In genomic region chr2:35463372-35464088, GRCm38 (mm10) we compare ENCODE assay signal across 8 mouse cellular contexts. TPM values are rescaled to one million over a fixed set of nuclear protein-coding genes. Genes with fewer than 3 reads are reported as not detected.
A peak's percentile ranks its signal among the peaks of the same experiment; 100 is the strongest.
DNase-seq lines count a peak whose midpoint lies in the region; ATAC-seq and TF ChIP-seq lines count a peak whose summit lies in the region.

No protein-coding gene starts in this region.

- H3K27me3 ChIP-seq in embryonic facial prominence, embryonic 10.5 days (replicated peaks; ENCODE audit: low read depth, poor library complexity, severe bottlenecking): peaks cover 17% of the 10 kb centered on the region
- H3K27me3 ChIP-seq in heart, postnatal 0 days (ENCODE audit: control insufficient read depth, insufficient read depth, low read length): no peaks in the 10 kb centered on the region
- 0 out of 2 replicates have a peak, but pooled peaks cover 2% of the 10 kb centered on the region for H3K27me3 ChIP-seq in limb, embryonic 11.5 days (ENCODE audit: control insufficient read depth, insufficient read depth, low read length)
- H3K27me3 ChIP-seq in midbrain, embryonic 10.5 days (ENCODE audit: low read depth, poor library complexity, severe bottlenecking): peaks cover 23% of the 10 kb centered on the region
- no peaks in the 10 kb centered on the region for H3K27me3 ChIP-seq in splenic B cell, adult 2 months (ENCODE audit: control insufficient read depth, insufficient read depth, low read length, poor library complexity, severe bottlenecking)

- no peaks in the 10 kb centered on the region for H3K36me3 ChIP-seq in embryonic facial prominence, embryonic 10.5 days (replicated peaks)
- no peaks in the 10 kb centered on the region for H3K36me3 ChIP-seq in heart, postnatal 0 days (replicated peaks; ENCODE audit: control insufficient read depth, insufficient read depth, low read length)
- H3K36me3 ChIP-seq in limb, embryonic 11.5 days (ENCODE audit: control insufficient read depth, insufficient read depth, low read length): no peaks in the 10 kb centered on the region
- H3K36me3 ChIP-seq in midbrain, embryonic 10.5 days: no peaks in the 10 kb centered on the region
- no peaks in the 10 kb centered on the region for H3K36me3 ChIP-seq in splenic B cell, adult 2 months (ENCODE audit: control insufficient read depth, insufficient read depth, low read length, poor library complexity, severe bottlenecking)

- peak; percentile 53; the same call in 1 of the 2 replicates for ATAC-seq in heart, postnatal 0 days (ENCODE audit: insufficient read depth, low read depth)
- peak; percentile 81 for ATAC-seq in limb, embryonic 11.5 days (ENCODE audit: insufficient number of reproducible peaks, low FRiP score, low TSS enrichment, low read depth)

- H3K9ac ChIP-seq in heart, postnatal 0 days (replicated peaks; ENCODE audit: low read depth, low read length): no peak overlapping the region
- no peak overlapping the region for H3K9ac ChIP-seq in limb, embryonic 11.5 days (ENCODE audit: low read length)

- peak overlapping the region; percentile 70 for H3K4me3 ChIP-seq in embryonic facial prominence, embryonic 10.5 days
- H3K4me3 ChIP-seq in heart, postnatal 0 days (ENCODE audit: low read depth, low read length): no peak overlapping the region
- H3K4me3 ChIP-seq in limb, embryonic 11.5 days (ENCODE audit: low read depth, low read length): peak overlapping the region; percentile 21
- peak overlapping the region; percentile 25 for H3K4me3 ChIP-seq in midbrain, embryonic 10.5 days

- TF ChIP-seq EP300 in heart, postnatal 0 days (IDR thresholded peaks at IDR 0.05; ENCODE audit: low read depth): no peak

- no peak for TF ChIP-seq CTCF in heart, postnatal 0 days (IDR thresholded peaks at IDR 0.05; ENCODE audit: low read depth)

- H3K4me2 ChIP-seq in heart, postnatal 0 days (ENCODE audit: low read depth, low read length): peak overlapping the region; percentile 88
- peak overlapping the region; percentile 42; the same call in 1 of the 2 replicates for H3K4me2 ChIP-seq in limb, embryonic 11.5 days (ENCODE audit: low read depth, severe bottlenecking)

- peak overlapping the region; percentile 41; the same call in 1 of the 2 replicates for H3K27ac ChIP-seq in embryonic facial prominence, embryonic 10.5 days (replicated peaks)
- H3K27ac ChIP-seq in heart, postnatal 0 days (ENCODE audit: low read depth): peak overlapping the region; percentile 50; the same call in 1 of the 2 replicates
- no peak overlapping the region for H3K27ac ChIP-seq in limb, embryonic 11.5 days (replicated peaks; ENCODE audit: low read depth, low read length)
- H3K27ac ChIP-seq in midbrain, embryonic 10.5 days (replicated peaks): peak overlapping the region; percentile 15; the same call in 1 of the 2 replicates

- no peaks in the 10 kb centered on the region for H3K9me3 ChIP-seq in embryonic facial prominence, embryonic 10.5 days
- no peaks in the 10 kb centered on the region for H3K9me3 ChIP-seq in heart, postnatal 0 days (replicated peaks; ENCODE audit: control insufficient read depth, low read length)
- no peaks in the 10 kb centered on the region for H3K9me3 ChIP-seq in limb, embryonic 11.5 days (ENCODE audit: control insufficient read depth, low read length)
- no peaks in the 10 kb centered on the region for H3K9me3 ChIP-seq in midbrain, embryonic 10.5 days (replicated peaks)

- H3K4me1 ChIP-seq in embryonic facial prominence, embryonic 10.5 days: peaks cover 41% of the 10 kb centered on the region
- H3K4me1 ChIP-seq in heart, postnatal 0 days (ENCODE audit: control insufficient read depth, insufficient read depth): peaks cover 20% of the 10 kb centered on the region; the same call in 1 of the 2 replicates
- peaks cover 9% of the 10 kb centered on the region; the same call in 1 of the 2 replicates for H3K4me1 ChIP-seq in limb, embryonic 11.5 days (ENCODE audit: control insufficient read depth, insufficient read depth, low read length)
- H3K4me1 ChIP-seq in midbrain, embryonic 10.5 days: peaks cover 42% of the 10 kb centered on the region

- DNase-seq in layer of hippocampus, adult 9-11 months: peak; percentile 69
- DNase-seq in layer of hippocampus, postnatal 36 days: no peak
- DNase-seq in embryonic facial prominence, embryonic 10.5 days (ENCODE audit: low spot score): peak; percentile 79
- peak; percentile 72 for DNase-seq in heart, postnatal 0 days (ENCODE audit: low spot score)
- DNase-seq in limb, embryonic 11.5 days (ENCODE audit: low spot score): peak; percentile 69
- peak; percentile 68 for DNase-seq in midbrain, embryonic 10.5 days (ENCODE audit: low spot score)
- peak; percentile 97 for DNase-seq in splenic B cell, adult 2 months (ENCODE audit: low read depth, low spot score)
- DNase-seq in cerebellum, postnatal 25 days: no peak

- 12% methylated on average over 19 of the region's 19 CpGs for WGBS in embryonic facial prominence, embryonic 10.5 days
- 22% methylated on average over 19 of the region's 19 CpGs for WGBS in heart, postnatal 0 days
- 7% methylated on average over 19 of the region's 19 CpGs for WGBS in limb, embryonic 11.5 days
- 12% methylated on average over 19 of the region's 19 CpGs for WGBS in midbrain, embryonic 10.5 days

RNA-seq across cellular contexts. Expression of gene Ggta1, which starts 0.5 kb away (rescaled TPM):
- total RNA-seq in layer of hippocampus, postnatal 36 days (2021): 1 to 10 TPM; 1.7 to 2.6 TPM
- polyA plus RNA-seq in embryonic facial prominence, embryonic 10.5 days (2016; fragmentation: Nextera tagmentation; extraction: Ambion mirVana): 6.3 and 8.0 TPM in 2 replicates
- total RNA-seq in heart, postnatal 0 days (2014; rRNA removed; ENCODE audit: low replicate concordance): 14.8 and 37.1 TPM in 2 replicates
- polyA plus RNA-seq in heart, postnatal 0 days (2015; fragmentation: Nextera tagmentation; extraction: Ambion mirVana): 16.0 and 16.4 TPM in 2 replicates
- polyA plus RNA-seq in limb, embryonic 11.5 days (2014; fragmentation: Nextera tagmentation; extraction: Ambion mirVana): 5.3 and 6.0 TPM in 2 replicates
- polyA plus RNA-seq in midbrain, embryonic 10.5 days (2016; fragmentation: Nextera tagmentation; extraction: Ambion mirVana): 5.0 and 6.0 TPM in 2 replicates

Comparison
In these comparisons a context has a peak if more than half of its experiments do, and no peak if none do; other contexts are left out.
1. DNase-seq: peak in layer of hippocampus, adult 9-11 months (single experiment), embryonic facial prominence, embryonic 10.5 days (single experiment), heart, postnatal 0 days (single experiment), limb, embryonic 11.5 days (single experiment), midbrain, embryonic 10.5 days (single experiment) and splenic B cell, adult 2 months (single experiment); none in layer of hippocampus, postnatal 36 days (0 of 2) and cerebellum, postnatal 25 days (0 of 2).